Mouse (Mus musculus) ES-E14 (cell line): ENCODE results near the gene Lgr5. TPM values are rescaled to one million over a fixed set of nuclear protein-coding genes. Genes with fewer than 3 reads are reported as not detected.

Source experiments
- DNase-seq: peaks from one replicate; pipeline ENCODE4 v3.0.0-alpha.2; 2013; ENCODE audit warnings: low read depth, low spot score
- H3K27ac ChIP-seq: 2 replicates; pipeline ENCODE4 v1.5.1; 2012; ENCODE audit warnings: low read depth, mild to moderate bottlenecking, low read length, moderate library complexity, mixed read lengths; ENCODE audit not compliant: poor library complexity, insufficient read depth, severe bottlenecking
- H3K36me3 ChIP-seq: 2 replicates; pipeline ENCODE4 v1.6.1; 2012; ENCODE audit warnings: mild to moderate bottlenecking, low read length, moderate library complexity, mixed read lengths; ENCODE audit not compliant: control insufficient read depth, poor library complexity, insufficient read depth, severe bottlenecking
- H3K4me1 ChIP-seq, 2 experiments: fragments of 150-350 bp in 1 of 2; sonication (generic) in 1 of 2; 2 replicates each; pipeline ENCODE4 v1.6.1; 2012; ENCODE audit warnings: low read length in 2 of 2, mild to moderate bottlenecking in 1 of 2, mixed read lengths in 1 of 2; ENCODE audit not compliant: control insufficient read depth in 2 of 2, insufficient read depth in 2 of 2, poor library complexity in 1 of 2
- H3K4me3 ChIP-seq, 2 experiments: fragments of 150-350 bp in 1 of 2; sonication (generic) in 1 of 2; 2 replicates each; pipeline ENCODE4 v1.5.1; 2012; ENCODE audit warnings: low read length in 2 of 2, low read depth in 1 of 2, mild to moderate bottlenecking in 1 of 2, mixed read lengths in 1 of 2; ENCODE audit not compliant: insufficient read depth in 1 of 2, poor library complexity in 1 of 2, severe bottlenecking in 1 of 2
- H3K9ac ChIP-seq: 2 replicates; pipeline ENCODE4 v1.6.1; 2012; ENCODE audit warnings: low read depth, mild to moderate bottlenecking, low read length, mixed read lengths; ENCODE audit not compliant: poor library complexity, insufficient read depth, severe bottlenecking
- H3K9me3 ChIP-seq: fragments of 150-350 bp; sonication (generic); 2 replicates; pipeline ENCODE4 v1.6.1; 2012; ENCODE audit warnings: low read depth, mild to moderate bottlenecking, low read length; ENCODE audit not compliant: control insufficient read depth, insufficient read depth
- CHD2 ChIP-seq: IDR thresholded peaks from 2 replicates; pipeline ENCODE4 v1.6.1; 2014; ENCODE audit warnings: mild to moderate bottlenecking, low read depth, low read length, inconsistent platforms
- HCFC1 ChIP-seq: IDR thresholded peaks from 2 replicates; pipeline ENCODE4 v1.6.1; 2012; ENCODE audit warnings: low read length, inconsistent platforms, borderline replicate concordance; ENCODE audit not compliant: insufficient read depth
- MAFK ChIP-seq: IDR thresholded peaks from 2 replicates; pipeline ENCODE4 v1.6.1; 2014; ENCODE audit warnings: mild to moderate bottlenecking, low read depth, low read length, inconsistent platforms; ENCODE audit not compliant: insufficient read depth
- ZC3H11A ChIP-seq: IDR thresholded peaks from 2 replicates; pipeline ENCODE4 v1.6.1; 2012; ENCODE audit warnings: low read depth, mild to moderate bottlenecking, inconsistent platforms, low read length, borderline replicate concordance
- ZNF384 ChIP-seq: IDR thresholded peaks from 2 replicates; pipeline ENCODE4 v1.6.1; 2012; ENCODE audit warnings: low read depth, low read length, inconsistent platforms
- in situ Hi-C, 2 experiments: fragments of 600-800 bp; cut with MboI; formaldehyde crosslinking; loops; one replicate each; pipeline ENCODE4 v1.15.1; 2025; ENCODE audit warnings: low sequenced_read_pairs in 2 of 2, inconsistent platforms in 1 of 2; ENCODE audit not compliant: unreplicated experiment in 2 of 2
- total RNA-seq: library from RNA; depleted of rRNA; stranded (reverse); fragments of 300-350 nt; gene quantifications from 2 replicates; pipeline ENCODE4 v1.2.3, GENCODE M21; 2012

Gene Lgr5
- total RNA-seq, 1 experiment, result 0.22 TPM

DNA sequence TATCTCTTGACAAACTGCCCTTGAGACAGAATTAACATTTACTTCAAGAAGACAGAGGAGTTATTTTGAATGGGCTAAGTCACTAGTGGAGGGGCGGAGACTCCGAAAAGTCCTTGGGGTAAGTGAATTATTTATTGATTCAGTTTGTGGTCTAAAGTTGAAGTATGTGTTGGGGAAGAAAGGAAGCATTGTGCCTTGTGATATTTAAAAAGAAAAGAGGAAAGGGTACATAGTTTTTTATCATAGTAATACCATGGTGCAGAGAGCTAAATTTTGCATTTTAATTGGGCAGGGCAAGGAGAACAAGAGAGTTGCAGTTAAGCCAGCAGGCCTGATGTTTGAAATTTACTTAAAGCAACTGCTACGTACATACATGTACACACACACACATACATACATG, 68.7 kb downstream of the Lgr5 start:
- TF ChIP-seq ZC3H11A, result no peak
- no peak overlapping the region for H3K27ac ChIP-seq
- DNase-seq, result no peak
- no peaks in the 10 kb centered on the region for H3K36me3 ChIP-seq
- no peak overlapping the region for H3K4me3 ChIP-seq
- H3K9ac ChIP-seq, result no peak overlapping the region
- H3K9me3 ChIP-seq, result no peaks in the 10 kb centered on the region
- no peaks in the 10 kb centered on the region for H3K4me1 ChIP-seq
- in situ Hi-C loops, result no loop called here

DNA sequence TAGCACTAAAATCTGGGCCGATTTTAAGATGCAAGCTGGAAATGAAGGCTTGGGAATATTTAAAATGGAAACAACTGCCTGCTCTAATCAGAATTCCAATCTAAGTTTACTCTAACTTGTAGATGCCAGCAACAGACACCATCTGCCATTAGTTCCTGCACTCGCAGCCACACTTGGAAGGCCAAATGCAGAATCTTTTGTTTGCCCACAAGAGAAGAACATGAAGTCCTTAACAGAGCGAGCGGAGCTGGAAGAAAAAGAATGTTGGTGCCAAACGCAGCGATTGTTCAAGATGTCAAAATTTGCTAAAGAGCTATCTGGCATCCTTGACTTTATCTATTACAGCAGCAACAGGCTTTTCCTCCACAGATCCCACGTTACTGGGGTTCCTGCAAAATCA, 72.1 kb downstream of the Lgr5 start:
- H3K36me3 ChIP-seq, result no peaks in the 10 kb centered on the region
- H3K9ac ChIP-seq, result no peak overlapping the region
- no peaks in the 10 kb centered on the region for H3K4me1 ChIP-seq
- no peak overlapping the region for H3K4me3 ChIP-seq
- no peaks in the 10 kb centered on the region for H3K9me3 ChIP-seq
- TF ChIP-seq ZC3H11A (no peak), MAFK (no peak), HCFC1 (no peak), CHD2 (no peak), ZNF384 (no peak)
- no peak overlapping the region for H3K27ac ChIP-seq
- in situ Hi-C loops, result no loop called here
- no peak for DNase-seq

DNA sequence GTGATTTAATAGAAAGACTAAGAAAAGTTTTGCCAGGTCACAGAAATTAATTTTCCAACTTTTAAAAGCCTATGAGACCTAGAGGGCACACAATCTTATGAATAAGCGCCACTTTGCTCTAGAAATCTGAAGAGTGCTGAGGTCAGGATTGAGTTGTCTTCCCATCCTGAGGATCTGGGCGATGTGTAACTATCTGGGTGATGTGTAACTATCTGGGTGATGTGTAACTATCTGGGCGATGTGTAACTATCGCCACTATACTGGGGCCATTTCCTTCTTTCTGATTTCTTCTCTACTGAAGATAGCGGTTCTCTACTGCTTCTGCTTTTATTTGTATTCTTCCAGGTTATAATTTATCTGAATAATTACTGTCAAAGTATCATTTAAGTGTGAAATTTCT, 76.6 kb downstream of the Lgr5 start:
- no peaks in the 10 kb centered on the region for H3K9me3 ChIP-seq
- no peak overlapping the region for H3K4me3 ChIP-seq
- H3K27ac ChIP-seq, result no peak overlapping the region
- TF ChIP-seq ZNF384 (no peak), ZC3H11A (no peak), HCFC1 (no peak), CHD2 (no peak), MAFK (no peak)
- in situ Hi-C loops, result no loop called here
- DNase-seq, result no peak
- H3K36me3 ChIP-seq, result no peaks in the 10 kb centered on the region
- no peak overlapping the region for H3K9ac ChIP-seq
- no peaks in the 10 kb centered on the region for H3K4me1 ChIP-seq

DNA sequence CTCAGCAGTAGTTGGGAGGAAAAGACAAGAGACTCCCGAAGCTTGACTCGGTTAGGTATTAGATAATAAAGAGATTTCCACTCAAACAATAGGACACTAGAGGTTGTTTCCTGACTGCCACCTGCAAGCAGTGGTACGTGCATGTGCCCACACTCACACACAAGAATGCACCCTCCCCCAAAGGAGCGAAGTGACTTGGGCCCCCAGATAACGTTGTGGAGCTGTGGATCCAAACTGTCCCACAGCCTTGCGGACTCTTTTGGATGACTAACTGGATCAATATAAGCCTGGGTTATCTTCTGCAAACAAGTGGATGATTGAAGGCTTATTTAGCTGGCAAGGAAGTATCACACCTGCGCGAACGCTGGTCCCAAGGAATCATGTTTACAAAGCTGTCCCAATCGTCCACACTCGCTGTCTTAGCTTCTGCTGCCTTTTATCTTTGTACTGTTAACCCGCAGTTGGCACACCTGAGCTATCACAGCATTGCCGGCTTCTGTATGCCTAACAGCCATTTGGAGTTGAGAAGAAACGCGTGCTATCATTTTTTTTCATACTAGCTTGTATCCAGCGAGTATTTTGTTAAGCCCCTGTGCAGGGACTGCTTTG, 81.8 kb downstream of the Lgr5 start:
- in situ Hi-C loops, result no loop called here
- no peak overlapping the region for H3K9ac ChIP-seq
- H3K4me1 ChIP-seq, result no peaks in the 10 kb centered on the region
- TF ChIP-seq ZC3H11A (no peak), MAFK (no peak), ZNF384 (no peak), HCFC1 (no peak), CHD2 (no peak)
- no peaks in the 10 kb centered on the region for H3K9me3 ChIP-seq
- no peaks in the 10 kb centered on the region for H3K36me3 ChIP-seq
- no peak overlapping the region for H3K4me3 ChIP-seq
- H3K27ac ChIP-seq, result no peak overlapping the region
- no peak for DNase-seq

DNA sequence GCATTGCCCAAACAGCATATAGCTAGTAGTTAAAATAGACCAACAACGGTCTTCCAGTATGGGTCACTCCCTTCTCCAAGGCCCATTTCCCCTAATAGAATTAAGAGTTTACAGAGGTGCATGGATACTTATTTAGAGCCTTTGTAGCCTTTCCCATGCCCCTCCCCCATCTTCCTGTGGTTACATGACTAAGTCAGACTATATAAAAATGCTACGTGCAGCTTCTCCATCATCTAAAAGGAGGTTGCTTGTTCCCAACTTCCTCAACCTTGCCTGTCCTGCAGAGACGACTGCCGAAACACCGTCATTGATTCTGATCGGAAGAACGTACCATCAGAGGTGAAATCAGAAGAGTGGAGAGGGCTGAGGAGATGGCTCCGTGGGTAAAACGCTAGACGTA, 82.4 kb downstream of the Lgr5 start:
- no peaks in the 10 kb centered on the region for H3K36me3 ChIP-seq
- no peaks in the 10 kb centered on the region for H3K4me1 ChIP-seq
- TF ChIP-seq ZNF384, result no peak
- no peak for TF ChIP-seq CHD2
- no peak for TF ChIP-seq ZC3H11A
- no peak for TF ChIP-seq HCFC1
- no peak for TF ChIP-seq MAFK
- no peak overlapping the region for H3K27ac ChIP-seq
- in situ Hi-C loops, result no loop called here
- H3K4me3 ChIP-seq, result no peak overlapping the region
- no peak for DNase-seq
- no peak overlapping the region for H3K9ac ChIP-seq
- H3K9me3 ChIP-seq, result no peaks in the 10 kb centered on the region
